Mouse (Mus musculus) cortical plate, adult 2 months (tissue): ENCODE data around the gene Bcl7c. TPM values are rescaled to one million over a fixed set of nuclear protein-coding genes. Genes with fewer than 3 reads are reported as not detected.

Source experiments
- H3K27ac ChIP-seq: fragments of 200-500 bp; 2 replicates; pipeline ENCODE4 v1.5.1; 2012; ENCODE audit warnings: low read length, control low read depth, inconsistent platforms; ENCODE audit not compliant: insufficient read depth
- H3K4me1 ChIP-seq: fragments of 200-500 bp; 2 replicates; pipeline ENCODE4 v1.6.1; 2011; ENCODE audit warnings: low read length; ENCODE audit not compliant: control insufficient read depth, insufficient read depth
- H3K4me3 ChIP-seq: fragments of 200-500 bp; 2 replicates; pipeline ENCODE4 v1.5.1; 2011; ENCODE audit warnings: mild to moderate bottlenecking, low read length, control low read depth; ENCODE audit not compliant: insufficient read depth
- CTCF ChIP-seq: fragments of 200-500 bp; IDR thresholded peaks from 2 replicates; pipeline ENCODE4 v1.5.1; 2011; ENCODE audit warnings: mild to moderate bottlenecking, control low read depth, low read length; ENCODE audit not compliant: insufficient read depth; ENCODE audit errors: extremely low read depth
- POLR2A ChIP-seq: fragments of 200-500 bp; IDR thresholded peaks from 2 replicates; pipeline ENCODE4 v1.6.1; 2011; ENCODE audit warnings: mild to moderate bottlenecking, low read length, control low read depth; ENCODE audit not compliant: insufficient read depth; ENCODE audit errors: extremely low read depth
- polyA plus RNA-seq: library from polyadenylated mRNA; depleted of rRNA; stranded (reverse); fragments of >200 nt; gene quantifications from 2 replicates; pipeline ENCODE4 v1.2.3, GENCODE M21; 2012

The Bcl7c gene
- polyA plus RNA-seq, 1 experiment: 25.5 TPM

GRCm38 (mm10) chr7:127672776-127673175 lies 36.0 kb downstream of the Bcl7c start:
- H3K4me1 ChIP-seq: peaks cover 1% of the 10 kb centered on the region; the same call in 1 of the 2 replicates
- no peak overlapping the region for H3K27ac ChIP-seq
- no peak overlapping the region for H3K4me3 ChIP-seq
- TF ChIP-seq POLR2A (no peak), CTCF (no peak)

- TF ChIP-seq POLR2A (no peak), CTCF (no peak)
- Histone ChIP-seq H3K4me1 (peaks cover 1% of the 10 kb centered on the region; the same call in 1 of the 2 replicates), H3K27ac (no peak overlapping the region), H3K4me3 (no peak overlapping the region)
These were observed 36.6 kb downstream of the Bcl7c start for GRCm38 (mm10) chr7:127671880-127672774.

- Histone ChIP-seq H3K4me1 (no peaks in the 10 kb centered on the region), H3K27ac (no peak overlapping the region), H3K4me3 (no peak overlapping the region)
- TF ChIP-seq CTCF (no peak), POLR2A (no peak)
These were observed 41.6 kb downstream of the Bcl7c start for GRCm38 (mm10) chr7:127667171-127667570.

- H3K27ac ChIP-seq: no peak overlapping the region
- no peaks in the 10 kb centered on the region for H3K4me1 ChIP-seq
- no peak overlapping the region for H3K4me3 ChIP-seq
- TF ChIP-seq POLR2A (no peak), CTCF (no peak)
These were observed 42.1 kb downstream of the Bcl7c start for GRCm38 (mm10) chr7:127666679-127667078.

- no peaks in the 10 kb centered on the region for H3K4me1 ChIP-seq
- no peak overlapping the region for H3K27ac ChIP-seq
- no peak overlapping the region for H3K4me3 ChIP-seq
- no peak for TF ChIP-seq POLR2A
- no peak for TF ChIP-seq CTCF
These were observed 42.6 kb downstream of the Bcl7c start for GRCm38 (mm10) chr7:127666066-127666654.

- no peak overlapping the region for H3K27ac ChIP-seq
- TF ChIP-seq POLR2A (no peak), CTCF (no peak)
- no peaks in the 10 kb centered on the region for H3K4me1 ChIP-seq
- no peak overlapping the region for H3K4me3 ChIP-seq
These were observed 45.8 kb downstream of the Bcl7c start for GRCm38 (mm10) chr7:127662926-127663325.

GRCm38 (mm10) chr7:127661833-127662232 lies 46.9 kb downstream of the Bcl7c start:
- Histone ChIP-seq H3K27ac (no peak overlapping the region), H3K4me3 (no peak overlapping the region), H3K4me1 (no peaks in the 10 kb centered on the region)
- no peak for TF ChIP-seq POLR2A
- TF ChIP-seq CTCF: no peak

GRCm38 (mm10) chr7:127660882-127661281 lies 47.9 kb downstream of the Bcl7c start:
- no peak overlapping the region for H3K4me3 ChIP-seq
- TF ChIP-seq POLR2A (no peak), CTCF (no peak)
- H3K4me1 ChIP-seq: no peaks in the 10 kb centered on the region
- no peak overlapping the region for H3K27ac ChIP-seq

- H3K4me3 ChIP-seq: no peak overlapping the region
- H3K27ac ChIP-seq: no peak overlapping the region
- TF ChIP-seq CTCF: peak; percentile 58
- TF ChIP-seq POLR2A: no peak
- H3K4me1 ChIP-seq: no peaks in the 10 kb centered on the region
These were observed 51.8 kb downstream of the Bcl7c start for GRCm38 (mm10) chr7:127656946-127657345.

GRCm38 (mm10) chr7:127654318-127654717 lies 54.4 kb downstream of the Bcl7c start:
- no peak overlapping the region for H3K27ac ChIP-seq
- TF ChIP-seq CTCF: no peak
- no peak for TF ChIP-seq POLR2A
- H3K4me1 ChIP-seq: no peaks in the 10 kb centered on the region
- no peak overlapping the region for H3K4me3 ChIP-seq
